Mouse (Mus musculus) c-Kit-positive CD71-negative TER-119-negative erythroid progenitor cells, embryonic 14.5 days (primary cell): Measurements from ENCODE around the gene Rnf38.

Source experiments
- DNase-seq: peaks from one replicate; pipeline ENCODE4 v3.0.0-alpha.2; 2013; ENCODE audit warnings: low read depth

Rnf38 gene

GRCm38 (mm10) chr4:44119410-44120201 is 114.0 kb downstream of the Rnf38 start:
- peak; percentile 42 for DNase-seq

DNA sequence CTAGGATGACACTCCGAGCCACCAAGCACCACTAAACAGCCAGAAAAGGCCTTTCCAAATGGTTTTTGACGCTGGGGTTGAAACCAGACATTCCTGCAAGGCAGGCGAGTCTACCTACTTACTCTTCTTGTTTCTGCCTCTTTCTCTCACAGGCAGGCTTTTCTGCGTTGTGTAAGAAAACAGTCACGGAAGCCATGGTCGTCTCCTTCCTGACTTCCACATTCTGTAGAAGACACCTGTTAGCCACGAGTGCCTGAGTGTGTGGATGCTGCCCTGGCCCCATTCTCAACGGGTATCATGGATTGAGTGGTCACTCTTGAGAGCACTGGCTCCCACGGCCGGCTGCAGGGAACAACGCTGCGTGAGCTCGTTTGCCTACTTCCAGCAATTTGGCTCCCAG is 118.5 kb downstream of the Rnf38 start:
- DNase-seq, result no peak

- no peak for DNase-seq
Measured at GRCm38 (mm10) chr4:44113393-44114138, 120.0 kb downstream of the Rnf38 start.

DNA sequence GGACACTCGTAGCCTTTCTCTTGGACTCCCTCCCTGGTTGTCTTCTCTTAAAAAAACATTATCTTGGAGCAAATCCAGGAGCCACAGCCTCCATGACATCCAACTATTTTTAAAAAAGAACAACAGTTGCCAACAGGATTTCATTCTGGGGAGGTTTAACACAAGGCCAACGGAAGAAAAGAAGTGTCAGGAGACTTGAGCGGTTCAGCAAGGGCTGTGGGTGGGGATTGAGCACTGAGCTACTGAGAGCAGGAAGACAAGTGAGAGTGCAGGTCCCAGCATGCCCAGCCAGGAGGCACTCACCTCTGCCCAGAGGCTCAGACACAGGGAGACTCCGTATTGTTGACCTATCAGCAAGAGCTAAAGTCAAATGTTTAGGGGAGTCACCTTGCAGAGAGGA is 120.8 kb downstream of the Rnf38 start:
- no peak for DNase-seq

GRCm38 (mm10) chr4:44110771-44111170 is 122.8 kb downstream of the Rnf38 start:
- no peak for DNase-seq

- no peak for DNase-seq
Measured at GRCm38 (mm10) chr4:44108297-44108696, 125.3 kb downstream of the Rnf38 start.

GRCm38 (mm10) chr4:44107339-44107738 is 126.2 kb downstream of the Rnf38 start:
- no peak for DNase-seq

DNA sequence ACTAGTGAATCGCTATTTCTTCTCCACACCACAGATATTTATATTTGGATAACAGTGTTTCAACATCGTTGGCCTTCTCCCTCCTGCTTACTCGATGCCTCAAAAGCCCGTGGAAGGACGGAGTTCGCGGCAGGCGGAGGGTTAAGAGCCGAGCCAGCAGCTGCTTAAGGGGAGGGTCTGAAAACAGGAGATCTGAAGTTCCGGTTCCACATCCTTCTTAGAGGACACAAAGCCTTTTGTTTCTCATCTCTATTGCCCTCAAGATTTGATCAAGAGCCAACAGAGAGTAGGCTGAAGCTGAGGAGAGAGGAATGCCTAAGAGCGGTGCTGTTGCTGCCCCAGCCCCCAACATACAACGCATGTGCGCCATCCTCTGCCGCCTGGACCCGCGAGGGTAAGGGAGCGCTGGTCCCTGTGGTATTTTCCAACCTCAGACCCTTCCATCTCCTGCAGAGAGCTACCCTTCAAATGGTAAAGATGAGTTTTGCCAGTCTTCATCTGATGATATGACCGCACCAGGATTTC is 127.2 kb downstream of the Rnf38 start:
- no peak for DNase-seq

DNA sequence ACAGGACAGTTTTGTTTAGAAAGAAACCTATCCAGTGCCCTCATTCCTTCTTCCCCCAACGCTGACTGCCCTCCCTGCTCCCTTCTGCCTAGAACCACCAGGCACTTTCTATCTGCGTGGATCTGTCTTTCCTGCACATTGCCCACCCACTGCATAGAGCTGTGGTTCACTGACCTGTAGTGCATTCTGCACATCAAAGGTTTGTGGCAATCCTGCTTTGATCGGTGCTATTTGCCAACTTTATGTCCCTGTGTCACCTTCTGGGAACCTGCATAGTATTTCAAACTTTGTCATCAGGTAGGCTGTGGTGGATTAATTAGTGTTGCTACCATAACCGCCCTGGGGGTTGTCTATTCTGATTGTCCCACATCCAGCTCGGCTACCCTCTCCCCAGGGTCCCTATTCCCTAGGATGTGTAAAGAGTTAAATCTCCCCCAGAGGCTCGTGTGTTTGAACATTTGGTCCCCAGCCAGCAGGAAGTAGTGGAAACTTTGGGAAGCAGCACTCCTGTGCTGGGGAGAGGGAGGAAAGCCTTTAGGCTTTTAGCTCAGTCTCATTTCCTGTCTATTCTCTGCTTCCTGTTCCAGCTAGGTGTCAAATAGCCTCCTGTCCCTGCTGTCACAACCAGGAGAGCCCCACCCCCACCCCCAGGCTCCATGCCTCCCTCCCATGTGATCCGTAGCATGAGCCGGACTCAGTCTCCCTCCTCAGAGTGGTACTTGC is 129.2 kb downstream of the Rnf38 start:
- no peak for DNase-seq

DNA sequence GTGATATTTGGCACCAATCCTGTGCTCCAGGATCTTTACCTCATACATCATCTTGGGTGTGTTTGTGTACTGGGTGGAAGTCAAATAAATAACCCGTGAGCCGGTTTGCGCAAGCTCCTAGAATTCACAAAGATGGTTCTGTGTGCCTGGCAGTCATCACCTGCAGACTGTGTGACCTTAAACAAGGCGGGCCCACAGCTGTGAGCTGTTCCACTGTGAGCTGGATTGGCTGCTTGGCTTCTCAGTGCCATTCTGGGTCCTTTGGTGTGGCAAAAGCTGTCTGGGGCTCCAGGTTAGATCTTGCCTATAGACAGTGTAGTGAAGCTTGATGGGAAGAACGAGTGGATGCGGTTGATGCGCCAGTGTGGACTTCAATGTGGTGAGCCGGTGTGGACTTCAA is 130.0 kb downstream of the Rnf38 start:
- DNase-seq, result no peak

DNA sequence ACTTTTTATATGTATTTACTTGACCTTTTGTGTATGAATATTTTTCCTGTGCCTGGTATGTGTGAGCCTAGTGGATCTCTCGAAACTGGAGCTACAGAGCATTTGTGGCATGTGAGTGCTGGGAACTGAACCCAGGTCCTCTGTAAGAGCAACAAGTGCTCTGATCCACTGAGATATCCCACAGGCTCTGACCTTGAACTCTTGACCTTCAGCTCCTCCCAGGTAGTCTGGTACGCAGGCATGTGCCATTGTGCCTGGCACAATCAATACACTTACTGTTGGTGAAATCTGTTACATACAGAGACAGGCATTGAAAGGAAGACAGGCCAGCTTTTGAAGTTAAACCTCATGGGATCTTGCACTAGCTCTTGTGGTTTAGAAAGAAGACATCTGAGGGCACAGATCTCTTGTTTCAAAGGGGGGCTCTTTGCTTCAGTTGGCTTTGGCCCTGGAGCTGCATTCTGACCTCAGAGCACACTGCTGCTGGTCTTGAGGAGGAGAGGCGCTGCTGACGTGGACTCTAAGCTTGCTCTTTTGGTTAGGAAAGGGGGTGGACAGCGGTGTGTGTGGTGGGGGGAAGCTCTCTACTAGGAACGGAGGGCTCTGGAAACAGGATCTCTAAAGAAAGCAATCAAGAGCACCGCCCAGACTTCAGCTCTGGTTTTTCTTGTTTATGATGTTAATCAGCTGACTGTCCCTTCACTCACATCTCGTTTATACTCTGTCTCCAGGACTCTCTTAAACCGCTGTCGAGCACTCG is 135.8 kb downstream of the Rnf38 start:
- no peak for DNase-seq

- DNase-seq, result no peak
Measured at GRCm38 (mm10) chr4:44094475-44094874, 139.1 kb downstream of the Rnf38 start.

GRCm38 (mm10) chr4:44092359-44092758 is 141.2 kb downstream of the Rnf38 start:
- no peak for DNase-seq

GRCm38 (mm10) chr4:44085566-44085965 is 148.0 kb downstream of the Rnf38 start:
- DNase-seq, result no peak

- DNase-seq, result no peak
Measured at GRCm38 (mm10) chr4:44084602-44085325, 148.8 kb downstream of the Rnf38 start.

- DNase-seq, result no peak
Measured at GRCm38 (mm10) chr4:44083945-44084344, 149.6 kb downstream of the Rnf38 start, which contains the start of gene Gne. Gene Gne (minus strand): TSS chr4:44084177.

GRCm38 (mm10) chr4:44078358-44078933 is 155.1 kb downstream of the Rnf38 start:
- DNase-seq, result no peak
